Mouse (Mus musculus) monocyte, adult 2 months (primary cell): Measurements from ENCODE around the gene Fmo4.
"Not testable (repeated sequence)": the region's sequence is repeated elsewhere in the genome, so short reads cannot be mapped to it uniquely, and the experiment has no call there.

Experiments
- DNase-seq, 2 experiments: peaks; one replicate each; pipeline ENCODE4 v3.0.0; 2022; ENCODE audit warnings: low spot score in 2 of 2, low read depth in 1 of 2

The Fmo4 gene

GRCm38 (mm10) chr1:162796441-162796840, 17.3 kb downstream of the Fmo4 start:
- no peak for DNase-seq

DNA sequence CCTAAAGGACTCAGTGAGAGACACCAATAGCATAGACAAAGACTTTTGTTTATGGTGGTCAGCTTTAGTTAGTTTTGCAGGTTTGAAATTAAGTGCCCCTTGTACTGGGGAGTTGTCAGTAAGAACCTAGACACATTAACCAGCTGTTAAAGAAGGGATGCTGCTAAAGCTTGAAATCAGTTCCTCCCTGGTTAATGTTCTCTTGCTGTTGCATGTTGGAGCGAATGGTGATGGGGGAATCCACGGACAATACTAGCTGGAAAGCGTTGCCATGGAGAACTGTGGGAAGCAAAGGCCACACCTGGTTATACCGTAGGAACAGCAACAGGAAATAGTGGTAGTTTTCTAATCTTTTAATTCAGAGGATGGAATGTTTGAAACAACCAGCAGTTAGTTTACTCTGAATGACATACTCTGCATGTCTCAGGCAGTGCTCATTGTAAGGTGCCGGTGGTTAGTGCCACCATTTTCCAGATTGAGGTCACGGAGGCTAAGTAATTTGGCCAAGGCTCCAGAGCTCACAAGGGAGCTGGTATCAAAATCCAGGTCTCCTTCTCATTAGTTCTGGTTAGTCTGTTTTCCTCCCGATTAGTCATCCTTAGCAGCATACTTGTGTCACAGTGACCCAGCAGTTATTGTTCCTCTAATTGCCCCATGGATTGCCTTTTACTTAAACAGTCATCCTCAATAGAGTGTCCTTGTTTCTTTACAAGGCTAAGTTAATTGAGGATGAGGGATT, 21.3 kb downstream of the Fmo4 start:
- no peak for DNase-seq

DNA sequence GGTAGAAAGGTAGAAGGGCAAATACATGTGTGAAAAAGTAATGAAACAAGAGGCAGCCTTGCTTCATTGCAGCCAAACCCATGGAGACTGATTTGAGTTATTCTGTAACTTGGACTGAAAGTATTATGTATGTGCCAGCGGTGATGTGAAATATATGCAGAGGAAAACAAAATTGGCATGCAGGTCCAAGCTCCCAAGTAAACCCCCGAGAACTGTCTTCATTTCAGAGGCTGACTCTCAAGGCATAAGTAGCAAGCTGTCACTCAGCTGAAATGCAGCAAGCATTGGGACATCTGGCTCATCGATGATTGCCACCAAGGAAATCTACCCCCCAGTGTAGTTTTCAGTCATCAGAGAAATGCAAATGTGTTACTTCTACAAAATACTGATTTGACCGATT, 28.6 kb downstream of the Fmo4 start:
- DNase-seq, result no peak

GRCm38 (mm10) chr1:162783669-162784248, 30.0 kb downstream of the Fmo4 start:
- DNase-seq, result no peak

- DNase-seq, result not testable (repeated sequence)
Observed at GRCm38 (mm10) chr1:162781035-162781434, 32.7 kb downstream of the Fmo4 start.

DNA sequence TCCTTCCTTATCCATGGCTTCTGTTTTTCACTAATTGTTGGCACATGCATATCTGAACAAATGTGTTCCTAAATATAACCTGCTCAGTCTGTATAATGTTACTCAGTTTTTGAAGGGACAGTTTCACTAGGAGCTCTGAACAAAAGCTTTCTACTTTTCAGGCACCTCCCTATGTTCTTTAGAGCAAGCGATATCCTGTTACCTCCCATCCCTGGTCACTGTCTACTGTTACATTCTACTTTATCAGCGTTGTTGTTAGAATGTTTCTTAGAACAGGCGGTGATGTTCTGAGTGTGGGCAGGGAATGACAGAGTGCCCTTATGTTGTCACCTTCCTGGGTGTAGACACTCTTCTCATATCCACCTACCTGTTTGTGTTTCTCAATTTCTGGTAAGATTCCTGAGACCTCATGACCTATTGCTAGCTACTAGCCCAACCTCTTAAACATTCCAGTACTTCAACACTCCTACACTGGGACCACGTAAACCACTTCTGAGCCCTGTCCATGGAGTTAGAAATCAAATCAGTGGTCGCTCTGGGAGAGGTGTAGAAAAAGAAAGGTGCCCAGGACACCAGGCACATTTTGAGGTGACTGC, 35.7 kb downstream of the Fmo4 start:
- DNase-seq, result no peak

DNA sequence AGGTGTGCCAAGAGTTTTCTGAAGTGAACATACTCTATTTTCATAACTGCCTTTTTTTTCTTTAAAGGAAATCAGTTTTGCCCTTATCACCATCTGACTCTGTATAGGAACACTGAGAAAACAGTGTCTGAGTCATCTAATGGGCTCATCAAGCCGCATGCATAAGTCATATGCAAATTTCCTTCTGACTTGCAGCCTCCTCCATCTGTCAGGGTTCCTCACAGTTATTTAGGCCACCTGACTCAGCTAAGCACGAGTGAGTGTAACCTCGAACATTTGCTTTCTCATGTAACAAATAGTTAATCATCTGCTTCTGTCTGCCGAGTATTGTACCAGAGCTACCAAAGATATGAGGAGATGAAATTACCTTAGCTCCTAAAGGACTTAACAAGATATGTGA, 40.1 kb downstream of the Fmo4 start:
- no peak for DNase-seq

DNA sequence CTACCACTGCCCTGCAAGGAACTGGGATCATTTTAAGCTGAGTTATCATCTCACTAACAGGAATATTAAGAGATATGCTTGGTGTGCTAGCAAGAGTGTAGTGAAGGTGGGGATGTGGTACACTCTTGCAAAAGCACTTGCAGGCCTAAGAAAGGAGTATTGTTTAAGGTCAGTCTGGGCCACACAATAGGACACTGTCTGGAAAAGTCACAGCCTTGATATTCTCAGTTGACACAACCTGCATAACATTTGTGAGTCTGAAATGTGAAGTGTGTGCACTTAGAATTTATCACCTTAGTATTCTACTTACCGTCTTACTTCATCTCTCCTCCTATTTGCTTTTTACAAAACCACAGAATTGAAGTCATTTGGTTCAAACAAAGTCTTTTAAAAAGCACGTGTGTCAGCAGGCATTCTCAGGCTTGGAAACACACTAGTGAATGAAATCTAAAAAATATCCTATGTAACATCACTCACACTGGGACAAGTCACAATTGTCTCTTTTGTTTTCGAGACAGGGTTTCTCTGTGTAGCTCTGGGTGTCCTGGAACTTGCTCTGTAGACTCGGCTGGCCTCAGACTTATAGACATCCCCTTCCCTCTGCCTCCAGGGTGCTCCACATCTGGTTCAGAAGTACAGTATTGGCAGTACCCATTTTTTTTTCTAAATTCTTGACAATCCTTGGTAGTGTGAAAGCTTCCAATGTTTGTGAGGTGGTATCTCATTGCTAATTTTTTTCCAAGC, 42.0 kb downstream of the Fmo4 start:
- DNase-seq, result no peak

DNA sequence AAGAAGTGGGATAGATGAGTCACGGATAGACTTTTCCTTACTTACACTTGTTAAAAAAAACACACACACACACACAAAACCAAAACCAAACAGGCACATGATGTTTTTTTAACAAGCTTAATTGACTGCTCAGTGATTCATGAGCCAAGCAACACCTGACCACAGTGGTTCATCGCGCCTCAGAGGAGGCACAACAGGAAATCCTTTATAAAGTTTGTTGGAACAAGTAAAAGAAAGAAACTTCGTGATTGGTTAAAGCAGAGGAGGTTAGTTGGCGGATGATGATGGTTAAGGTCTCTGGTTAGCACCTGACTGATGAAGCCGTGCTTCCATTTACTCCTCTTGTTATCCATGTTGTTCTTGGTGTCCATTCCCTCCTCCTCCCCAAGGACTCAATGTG, 61.8 kb downstream of the Fmo4 start:
- no peak for DNase-seq

DNA sequence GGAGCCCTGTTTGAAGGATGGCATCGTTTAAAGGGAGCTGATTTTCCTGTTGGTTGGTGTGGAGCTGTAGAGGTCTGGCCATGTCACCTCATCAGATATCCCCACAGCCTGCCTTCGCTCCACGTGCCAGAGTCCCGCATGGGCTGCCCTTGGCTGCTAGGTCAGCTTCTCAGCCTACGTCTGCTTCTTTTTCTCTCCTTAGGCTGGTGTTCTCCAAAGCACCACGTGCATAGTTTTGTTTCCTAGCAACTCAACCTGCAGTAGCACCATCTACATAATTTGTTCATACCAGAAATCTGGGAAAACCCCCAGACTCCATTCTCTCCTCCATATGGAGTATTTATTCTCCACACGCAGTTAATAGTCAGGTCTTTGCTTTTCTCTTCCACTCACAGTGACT, 64.2 kb downstream of the Fmo4 start:
- no peak for DNase-seq

- no peak for DNase-seq
Observed at GRCm38 (mm10) chr1:162748761-162749160, 65.0 kb downstream of the Fmo4 start.
